Mouse (Mus musculus) MEL (cell line): ENCODE results near the gene Gm20388. TPM values are rescaled to one million over a fixed set of nuclear protein-coding genes. Genes with fewer than 3 reads are reported as not detected.

ENCODE experiments used
- DNase-seq: peaks from one replicate; pipeline ENCODE4 v3.0.0; 2011; ENCODE audit warnings: low read depth, low spot score
- H3K27ac ChIP-seq: 2 replicates; pipeline ENCODE4 v1.5.1; 2012; ENCODE audit warnings: low read depth, mild to moderate bottlenecking, control low read depth, low read length, moderate library complexity; ENCODE audit not compliant: control insufficient read depth
- H3K27me3 ChIP-seq, 2 experiments: fragments of 150-350 bp in 1 of 2; sonication (generic) in 1 of 2; 2 replicates each; pipeline ENCODE4 v1.6.1; 2012; ENCODE audit warnings: low read length in 2 of 2, mild to moderate bottlenecking in 2 of 2, improper control_type of control experiment in 1 of 2, moderate library complexity in 1 of 2; ENCODE audit not compliant: insufficient read depth in 2 of 2, control insufficient read depth in 1 of 2
- H3K36me3 ChIP-seq, 2 experiments: 2 replicates each; pipeline ENCODE4 v1.6.1; 2012 to 2014; ENCODE audit warnings: low read length in 2 of 2, improper control_type of control experiment in 1 of 2, inconsistent platforms in 1 of 2, mild to moderate bottlenecking in 1 of 2; ENCODE audit not compliant: insufficient read depth in 2 of 2, control insufficient read depth in 1 of 2
- H3K4me1 ChIP-seq, 2 experiments: fragments of 150-350 bp in 1 of 2; sonication (generic) in 1 of 2; 2 replicates each; pipeline ENCODE4 v1.6.1; 2012; ENCODE audit warnings: low read length in 2 of 2, improper control_type of control experiment in 1 of 2, mild to moderate bottlenecking in 1 of 2; ENCODE audit not compliant: insufficient read depth in 2 of 2, control insufficient read depth in 1 of 2
- H3K4me3 ChIP-seq, 2 experiments: fragments of 150-350 bp in 1 of 2; sonication (generic) in 1 of 2; 2 replicates each; pipeline ENCODE4 v1.5.1; 2012; ENCODE audit warnings: low read depth in 2 of 2, low read length in 2 of 2, mild to moderate bottlenecking in 2 of 2, moderate library complexity in 2 of 2, control low read depth in 1 of 2, improper control_type of control experiment in 1 of 2; ENCODE audit not compliant: control insufficient read depth in 1 of 2, insufficient read depth in 1 of 2
- H3K79me2 ChIP-seq: 2 replicates; pipeline ENCODE4 v1.6.1; 2012; ENCODE audit warnings: mild to moderate bottlenecking, low read length, moderate library complexity; ENCODE audit not compliant: control insufficient read depth, poor library complexity, insufficient read depth
- H3K9ac ChIP-seq: 2 replicates; pipeline ENCODE4 v1.6.1; 2012; ENCODE audit warnings: low read depth, mild to moderate bottlenecking, control low read depth, low read length, moderate library complexity; ENCODE audit not compliant: control insufficient read depth, poor library complexity, severe bottlenecking
- H3K9me3 ChIP-seq: fragments of 150-350 bp; sonication (generic); replicated peaks from 2 replicates; pipeline ENCODE4 v1.6.1; 2012; ENCODE audit warnings: mild to moderate bottlenecking, low read length, improper control_type of control experiment, moderate library complexity; ENCODE audit not compliant: insufficient read depth
- BHLHE40 ChIP-seq: IDR thresholded peaks from 2 replicates; pipeline ENCODE4 v1.6.1; 2012; ENCODE audit warnings: low read depth, mild to moderate bottlenecking, inconsistent platforms, low read length, improper control_type of control experiment, borderline replicate concordance
- CTCF ChIP-seq, 3 experiments: IDR thresholded peaks in 2 of 3; conservative IDR thresholded peaks in 1 of 3; 2 replicates each; pipeline ENCODE4 v1.5.1; 2011 to 2012; ENCODE audit warnings: low read length in 3 of 3, low read depth in 2 of 3, mild to moderate bottlenecking in 2 of 3, improper control_type of control experiment in 1 of 3, inconsistent platforms in 1 of 3, mixed read lengths in 1 of 3, moderate library complexity in 1 of 3; ENCODE audit not compliant: control insufficient read depth in 1 of 3, insufficient read depth in 1 of 3, poor library complexity in 1 of 3, severe bottlenecking in 1 of 3
- ELF1 ChIP-seq: IDR thresholded peaks from 2 replicates; pipeline ENCODE4 v1.6.1; 2014; ENCODE audit warnings: low read depth, mild to moderate bottlenecking, inconsistent platforms, low read length, improper control_type of control experiment, moderate library complexity
- HCFC1 ChIP-seq: IDR thresholded peaks from 2 replicates; pipeline ENCODE4 v1.6.1; 2012; ENCODE audit warnings: low read depth, mild to moderate bottlenecking, inconsistent platforms, low read length, improper control_type of control experiment, moderate library complexity
- MYB ChIP-seq: IDR thresholded peaks from 2 replicates; pipeline ENCODE4 v1.6.1; 2011; ENCODE audit warnings: mild to moderate bottlenecking, low read depth, low read length, improper control_type of control experiment
- NELFE ChIP-seq: IDR thresholded peaks from 2 replicates; pipeline ENCODE4 v1.6.1; 2011; ENCODE audit warnings: low read depth, low read length, improper control_type of control experiment
- POLR2A ChIP-seq, 2 experiments: IDR thresholded peaks; 2 replicates each; pipeline ENCODE4 v1.6.1; 2011 to 2012; ENCODE audit warnings: low read length in 2 of 2, mild to moderate bottlenecking in 2 of 2, control low read depth in 1 of 2, improper control_type of control experiment in 1 of 2, low read depth in 1 of 2, moderate library complexity in 1 of 2; ENCODE audit not compliant: control insufficient read depth in 1 of 2, insufficient read depth in 1 of 2, poor library complexity in 1 of 2
- POLR2AphosphoS5 ChIP-seq: IDR thresholded peaks from 2 replicates; pipeline ENCODE4 v1.6.1; 2012; ENCODE audit warnings: low read depth, borderline replicate concordance, mild to moderate bottlenecking, inconsistent platforms, low read length, moderate library complexity, mixed read lengths
- RAD21 ChIP-seq: IDR thresholded peaks from 2 replicates; pipeline ENCODE4 v1.6.1; 2011; ENCODE audit warnings: mild to moderate bottlenecking, low read depth, low read length, improper control_type of control experiment
- SIN3A ChIP-seq: IDR thresholded peaks from 2 replicates; pipeline ENCODE4 v1.6.1; 2012; ENCODE audit warnings: low read length, improper control_type of control experiment, inconsistent platforms
- USF1 ChIP-seq: IDR thresholded peaks from 2 replicates; pipeline ENCODE4 v1.6.1; 2014; ENCODE audit warnings: low read depth, mild to moderate bottlenecking, inconsistent platforms, low read length, improper control_type of control experiment, moderate library complexity
- USF2 ChIP-seq, 2 experiments: IDR thresholded peaks; 2 replicates each; pipeline ENCODE4 v1.6.1; 2011 to 2012; ENCODE audit warnings: improper control_type of control experiment in 2 of 2, low read length in 2 of 2, borderline replicate concordance in 1 of 2, inconsistent platforms in 1 of 2, low read depth in 1 of 2, mild to moderate bottlenecking in 1 of 2; ENCODE audit not compliant: insufficient read depth in 1 of 2
- ZC3H11A ChIP-seq: IDR thresholded peaks from 2 replicates; pipeline ENCODE4 v1.6.1; 2012; ENCODE audit warnings: low read depth, mild to moderate bottlenecking, inconsistent platforms, low read length, improper control_type of control experiment
- ZNF384 ChIP-seq: IDR thresholded peaks from 2 replicates; pipeline ENCODE4 v1.6.1; 2012; ENCODE audit warnings: low read depth, mild to moderate bottlenecking, inconsistent platforms, low read length, improper control_type of control experiment
- polyA plus RNA-seq, 2 experiments: library from polyadenylated mRNA; stranded (reverse) in 1 of 2; unstranded in 1 of 2; fragments of >175 nt in 1 of 2; fragments of >200 nt in 1 of 2; gene quantifications; 2 replicates each; pipeline versions ENCODE4 v1.2.1 to v1.2.4; 2012; ENCODE audit warnings: low replicate concordance in 2 of 2, low read depth in 1 of 2; ENCODE audit not compliant: insufficient read length in 2 of 2, insufficient read depth in 1 of 2, missing spikeins in 1 of 2
- total RNA-seq: library from RNA; depleted of rRNA; stranded (reverse); fragments of 300-350 nt; gene quantifications from 2 replicates; pipeline ENCODE4 v1.2.3, GENCODE M21; 2012

Gene Gm20388
- total and polyA plus RNA-seq, 3 experiments = 11.1 to 17.8 TPM; not detected in 1

GRCm38 (mm10) chr8:123503801-123504467, 3593.3 kb downstream of the Gm20388 start:
- TF ChIP-seq ELF1 (no peak), CTCF (IDR thresholded peaks at IDR 0.05 in 2 of 3, conservative IDR thresholded peaks at IDR 0.05 in 1 of 3; ENCODE audit: control insufficient read depth in 1 of 3, insufficient read depth in 1 of 3, low read depth in 2 of 3, low read length in 3 of 3, poor library complexity in 1 of 3, severe bottlenecking in 1 of 3) (peak; percentile 21 to 44 (median 27); a peak in 3 of 6 replicates)
- H3K79me2 ChIP-seq = no peaks in the 10 kb centered on the region
- no peaks in the 10 kb centered on the region for H3K9me3 ChIP-seq
- no peak overlapping the region for H3K27ac ChIP-seq
- no peaks in the 10 kb centered on the region for H3K27me3 ChIP-seq
- H3K36me3 ChIP-seq = peaks cover 0 to 11% of the 10 kb centered on the region in 2 experiments; a peak in 2 of 4 replicates
- no peak overlapping the region for H3K4me3 ChIP-seq
- DNase-seq = peak; percentile 51
- H3K9ac ChIP-seq = no peak overlapping the region
- H3K4me1 ChIP-seq = no peaks in the 10 kb centered on the region

- H3K27ac ChIP-seq = no peak overlapping the region
- H3K9ac ChIP-seq = no peak overlapping the region
- H3K9me3 ChIP-seq = no peaks in the 10 kb centered on the region
- no peak for DNase-seq
- H3K4me1 ChIP-seq = no peaks in the 10 kb centered on the region
- H3K4me3 ChIP-seq = no peak overlapping the region
- H3K79me2 ChIP-seq = no peaks in the 10 kb centered on the region
- TF ChIP-seq MYB = no peak
- TF ChIP-seq USF2 (IDR thresholded peaks at IDR 0.05; ENCODE audit: borderline replicate concordance in 1 of 2, insufficient read depth in 1 of 2, low read depth in 1 of 2, low read length in 2 of 2) = no peak
- no peak for TF ChIP-seq ZNF384
- no peak for TF ChIP-seq POLR2A (IDR thresholded peaks at IDR 0.05; ENCODE audit: control insufficient read depth in 1 of 2, insufficient read depth in 1 of 2, low read depth in 1 of 2, low read length in 2 of 2, poor library complexity in 1 of 2)
- no peak for TF ChIP-seq ZC3H11A
- TF ChIP-seq NELFE = no peak
- TF ChIP-seq BHLHE40 = no peak
- no peak for TF ChIP-seq USF1
- no peak for TF ChIP-seq HCFC1
- no peak for TF ChIP-seq RAD21
- TF ChIP-seq CTCF (IDR thresholded peaks at IDR 0.05 in 2 of 3, conservative IDR thresholded peaks at IDR 0.05 in 1 of 3; ENCODE audit: control insufficient read depth in 1 of 3, insufficient read depth in 1 of 3, low read depth in 2 of 3, low read length in 3 of 3, poor library complexity in 1 of 3, severe bottlenecking in 1 of 3) = no peak
- no peak for TF ChIP-seq SIN3A
- TF ChIP-seq POLR2AphosphoS5 = no peak
- H3K27me3 ChIP-seq = no peaks in the 10 kb centered on the region
- peaks cover 0 to 11% of the 10 kb centered on the region in 2 experiments; a peak in 1 of 4 replicates for H3K36me3 ChIP-seq
These were observed 3594.1 kb downstream of the Gm20388 start for GRCm38 (mm10) chr8:123504591-123505195.
